Mouse (Mus musculus): ENCODE data around the gene Ccnh. TPM values are rescaled to one million over a fixed set of nuclear protein-coding genes. Genes with fewer than 3 reads are reported as not detected.

The Ccnh gene
- 10 to 100 TPM; 19.6 to 19.7 TPM for total RNA-seq (2023)

GRCm38 (mm10) chr13:85188903-85189643 lies at the start of gene Ccnh:
TSS of gene Ccnh (plus strand) at chr13:85189408.

Other genes starting within 250 kb of the Ccnh start
- 100 to 1,000 TPM; 121 to 137 TPM for gene Rasa1, start 99.7 kb downstream of the Ccnh start, total RNA-seq (2023)

Measured in T-cell, adult 66 days (primary cell).